Mouse (Mus musculus) spleen, postnatal 4 days (tissue): ENCODE data around the gene Cetn4.

ENCODE experiments used
- DNase-seq, 2 experiments: peaks; one replicate each; pipeline ENCODE4 v3.0.0; 2022; ENCODE audit warnings: low spot score in 2 of 2

Cetn4 gene

GRCm38 (mm10) chr3:37312370-37312941 lies at the start of gene Cetn4, which contains the start of gene Bbs12:
Gene Cetn4 (minus strand): TSS chr3:37312708.
Gene Bbs12 (plus strand): TSS chr3:37312554.
- DNase-seq: peak; percentile 96 to 99

GRCm38 (mm10) chr3:37360729-37361128 lies 48.2 kb upstream of the Cetn4 start:
- DNase-seq: no peak

- DNase-seq: no peak
These were observed 42.2 kb upstream of the Cetn4 start for GRCm38 (mm10) chr3:37354737-37355136.

GRCm38 (mm10) chr3:37353951-37354481 lies 41.5 kb upstream of the Cetn4 start:
- DNase-seq: no peak

GRCm38 (mm10) chr3:37350386-37350785 lies 37.9 kb upstream of the Cetn4 start:
- no peak for DNase-seq

GRCm38 (mm10) chr3:37349166-37349548 lies 36.6 kb upstream of the Cetn4 start:
- DNase-seq: no peak

GRCm38 (mm10) chr3:37348221-37349165 lies 36.0 kb upstream of the Cetn4 start, which contains the start of gene Fgf2:
Gene Fgf2 (plus strand): TSS chr3:37348346.
- no peak for DNase-seq

GRCm38 (mm10) chr3:37347671-37348070 lies 35.2 kb upstream of the Cetn4 start:
- DNase-seq: no peak

GRCm38 (mm10) chr3:37342811-37343210 lies 30.3 kb upstream of the Cetn4 start:
- DNase-seq: no peak

- DNase-seq: no peak
These were observed 28.6 kb upstream of the Cetn4 start for GRCm38 (mm10) chr3:37341110-37341509.

GRCm38 (mm10) chr3:37334053-37334452 lies 21.5 kb upstream of the Cetn4 start:
- DNase-seq: no peak

GRCm38 (mm10) chr3:37331999-37332449 lies 19.5 kb upstream of the Cetn4 start:
- DNase-seq: peak in 1 of 2 experiments; percentile 30

GRCm38 (mm10) chr3:37329963-37330362 lies 17.5 kb upstream of the Cetn4 start:
- no peak for DNase-seq

- no peak for DNase-seq
These were observed 16.0 kb upstream of the Cetn4 start for GRCm38 (mm10) chr3:37328489-37328888.

GRCm38 (mm10) chr3:37326627-37327026 lies 14.1 kb upstream of the Cetn4 start:
- no peak for DNase-seq

- DNase-seq: no peak
These were observed 13.0 kb upstream of the Cetn4 start for GRCm38 (mm10) chr3:37325317-37326112.

GRCm38 (mm10) chr3:37324310-37324709 lies 11.8 kb upstream of the Cetn4 start:
- DNase-seq: no peak

GRCm38 (mm10) chr3:37316233-37316632 lies 3.7 kb upstream of the Cetn4 start:
- no peak for DNase-seq

- DNase-seq: no peak
These were observed 863 bp upstream of the Cetn4 start for GRCm38 (mm10) chr3:37313371-37313770.

- DNase-seq: peak; percentile 15 to 65
These were observed 575 bp downstream of the Cetn4 start for GRCm38 (mm10) chr3:37311897-37312369.

- no peak for DNase-seq
These were observed 8.9 kb downstream of the Cetn4 start for GRCm38 (mm10) chr3:37303392-37304139.
